Mouse (Mus musculus) kidney, postnatal 14 days (tissue): ENCODE measurements around the gene Adamts1.
A peak's percentile ranks its signal among the peaks of the same experiment; 100 is the strongest.

Experiments
- DNase-seq: peaks from one replicate; pipeline ENCODE4 v3.0.0; 2022; ENCODE audit warnings: mixed read lengths

Gene Adamts1

GRCm38 (mm10) chr16:85765167-85765566 is 37.7 kb downstream of the Adamts1 start:
- no peak for DNase-seq

- no peak for DNase-seq
Observed at GRCm38 (mm10) chr16:85762052-85762665, 40.8 kb downstream of the Adamts1 start.

- DNase-seq, result peak; percentile 28
Observed at GRCm38 (mm10) chr16:85760961-85761580, 41.8 kb downstream of the Adamts1 start.

GRCm38 (mm10) chr16:85756101-85756819 is 46.7 kb downstream of the Adamts1 start:
- DNase-seq, result peak; percentile 88

- no peak for DNase-seq
Observed at GRCm38 (mm10) chr16:85749335-85749734, 53.6 kb downstream of the Adamts1 start.

- peak; percentile 65 for DNase-seq
Observed at GRCm38 (mm10) chr16:85747589-85748360, 55.1 kb downstream of the Adamts1 start.

- DNase-seq, result no peak
Observed at GRCm38 (mm10) chr16:85746386-85746785, 56.5 kb downstream of the Adamts1 start.
